Mouse (Mus musculus) olfactory bulb, adult 2 months (tissue): Measurements from ENCODE around the gene Akap17b. TPM values are rescaled to one million over a fixed set of nuclear protein-coding genes. Genes with fewer than 3 reads are reported as not detected.

Experiments used
- H3K27ac ChIP-seq: fragments of 200-500 bp; 2 replicates; pipeline ENCODE4 v1.5.1; 2012; ENCODE audit warnings: low read depth, low read length; ENCODE audit not compliant: insufficient read depth
- H3K4me1 ChIP-seq: fragments of 200-500 bp; 2 replicates; pipeline ENCODE4 v1.6.1; 2012; ENCODE audit warnings: low read length; ENCODE audit not compliant: control insufficient read depth, insufficient read depth
- H3K4me3 ChIP-seq: fragments of 200-500 bp; 2 replicates; pipeline ENCODE4 v1.5.1; 2012; ENCODE audit warnings: mild to moderate bottlenecking, low read depth, low read length, moderate library complexity; ENCODE audit not compliant: insufficient read depth
- CTCF ChIP-seq: fragments of 200-500 bp; IDR thresholded peaks from 2 replicates; pipeline ENCODE4 v1.5.1; 2012; ENCODE audit warnings: low read depth, mild to moderate bottlenecking, low read length, moderate library complexity; ENCODE audit not compliant: insufficient read depth
- POLR2A ChIP-seq: fragments of 200-500 bp; IDR thresholded peaks from 2 replicates; pipeline ENCODE4 v1.6.1; 2012; ENCODE audit warnings: mild to moderate bottlenecking, low read depth, low read length, moderate library complexity; ENCODE audit not compliant: insufficient read depth
- WGBS: fragments of 180-500 bp; shearing (Covaris S2); methylation state at CpG from one replicate; pipeline ENCODE4 v1.1.7; 2018; 5-methylcytosine and 5-hydroxymethylcytosine counted together
- polyA plus RNA-seq: library from polyadenylated mRNA; stranded (reverse); fragments of >200 nt; gene quantifications from 2 replicates; pipeline ENCODE4 v1.2.4, GENCODE M21; 2012; ENCODE audit warnings: low replicate concordance; ENCODE audit not compliant: missing spikeins, insufficient read depth, insufficient read length

Gene Akap17b
- polyA plus RNA-seq = not detected in 2 replicates

GRCm38 (mm10) chrX:36644657-36645551, at the start of gene Akap17b:
Gene Akap17b (minus strand): TSS chrX:36645395.
- peak; percentile 70 for TF ChIP-seq CTCF
- TF ChIP-seq POLR2A = 0 out of 2 replicates have a peak, but pooled peaks have one; percentile 37
- peak within 1 kb of the TSS; percentile 87 for H3K4me3 ChIP-seq
- 18% methylated on average over 59 of the region's 60 CpGs for WGBS
- peak within 1 kb of the TSS; percentile 53 for H3K27ac ChIP-seq
- 0 out of 2 replicates have a peak, but pooled peaks cover 3% of the 10 kb centered on the region for H3K4me1 ChIP-seq

DNA sequence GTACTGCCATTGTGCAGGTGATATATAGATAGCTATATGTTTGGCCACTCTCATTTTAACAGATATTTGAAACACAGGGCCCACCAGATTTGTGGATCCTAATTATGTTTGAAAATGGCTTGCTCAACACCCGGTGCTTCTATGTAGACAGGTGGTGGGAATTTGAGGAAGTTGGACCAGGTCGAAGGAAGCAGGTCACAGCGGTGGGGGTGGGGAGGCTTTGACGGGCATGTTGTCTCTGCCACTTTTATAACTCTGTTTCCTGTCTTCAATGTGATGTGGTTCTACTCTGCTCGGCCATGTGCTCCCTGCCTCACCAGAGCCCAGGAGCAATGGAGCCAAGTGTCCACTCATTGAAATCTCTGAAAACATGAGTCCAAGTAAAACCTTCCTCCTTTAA, 46.2 kb upstream of the Akap17b start:
- Histone ChIP-seq H3K27ac (no peak overlapping the region), H3K4me3 (no peak overlapping the region), H3K4me1 (no peaks in the 10 kb centered on the region)
- TF ChIP-seq POLR2A = no peak
- TF ChIP-seq CTCF = no peak
- WGBS = 94% methylated on average over 5 of the region's 5 CpGs

- TF ChIP-seq POLR2A = no peak
- no peak for TF ChIP-seq CTCF
- no peak overlapping the region for H3K27ac ChIP-seq
Measured at GRCm38 (mm10) chrX:36689655-36690054, 44.5 kb upstream of the Akap17b start.

DNA sequence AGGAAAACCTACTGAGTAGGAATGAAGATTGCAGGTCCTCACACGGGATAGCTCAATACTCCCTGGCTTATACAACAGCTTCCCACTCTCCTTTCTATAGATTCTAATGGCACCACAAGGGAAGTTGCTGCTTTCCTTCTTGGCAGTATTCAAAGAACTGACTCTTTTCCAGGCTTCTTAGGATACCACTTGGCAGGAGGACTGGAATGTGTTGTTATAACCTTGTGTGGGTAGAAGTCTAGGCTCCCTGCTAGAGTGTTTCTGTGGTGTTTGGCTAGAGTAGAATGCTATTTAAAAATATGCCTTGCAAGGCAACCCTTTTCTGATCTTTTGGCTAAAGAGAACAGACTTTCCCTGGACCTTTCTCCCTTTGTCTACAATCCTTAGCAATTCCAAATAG, 31.6 kb upstream of the Akap17b start:
- TF ChIP-seq POLR2A (no peak), CTCF (no peak)
- WGBS = 38% methylated on average over 1 of the region's 1 CpGs

More at GRCm38 (mm10) chrX:36689655-36690054, 44.5 kb upstream of the Akap17b start:
- Histone ChIP-seq H3K4me1 (no peaks in the 10 kb centered on the region), H3K4me3 (no peak overlapping the region)

GRCm38 (mm10) chrX:36672708-36673107, 27.5 kb upstream of the Akap17b start:
- no peak overlapping the region for H3K4me3 ChIP-seq
- no peak overlapping the region for H3K27ac ChIP-seq
- TF ChIP-seq CTCF (no peak), POLR2A (no peak)
- 79% methylated on average over 2 of the region's 2 CpGs for WGBS
- no peaks in the 10 kb centered on the region for H3K4me1 ChIP-seq

More for the DNA sequence above, 31.6 kb upstream of the Akap17b start:
- no peak overlapping the region for H3K27ac ChIP-seq
- no peaks in the 10 kb centered on the region for H3K4me1 ChIP-seq
- H3K4me3 ChIP-seq = no peak overlapping the region

DNA sequence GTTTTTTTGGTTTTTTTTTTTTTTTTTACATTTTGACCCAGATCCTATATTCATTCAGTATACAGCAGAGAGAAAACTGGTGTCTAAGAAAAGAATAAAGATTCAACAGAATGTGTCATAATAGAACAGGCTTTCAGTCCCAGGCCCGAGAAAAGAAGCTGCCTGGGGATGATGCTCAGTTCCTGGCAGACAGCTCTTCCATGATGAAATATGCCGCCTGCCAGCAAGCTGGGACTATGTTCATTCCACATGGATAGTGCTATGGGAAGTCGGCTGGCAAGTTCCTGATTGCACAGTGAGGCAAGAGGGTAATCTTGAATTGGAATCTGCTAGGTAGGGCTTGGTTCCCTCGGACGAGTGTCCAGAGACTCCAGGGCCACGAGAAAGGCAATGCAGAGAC, 5.1 kb downstream of the Akap17b start:
- Histone ChIP-seq H3K27ac (no peak overlapping the region), H3K4me1 (0 out of 2 replicates have a peak, but pooled peaks cover 3% of the 10 kb centered on the region), H3K4me3 (no peak overlapping the region)
- WGBS = 74% methylated on average over 6 of the region's 6 CpGs
- TF ChIP-seq CTCF (no peak), POLR2A (no peak)

DNA sequence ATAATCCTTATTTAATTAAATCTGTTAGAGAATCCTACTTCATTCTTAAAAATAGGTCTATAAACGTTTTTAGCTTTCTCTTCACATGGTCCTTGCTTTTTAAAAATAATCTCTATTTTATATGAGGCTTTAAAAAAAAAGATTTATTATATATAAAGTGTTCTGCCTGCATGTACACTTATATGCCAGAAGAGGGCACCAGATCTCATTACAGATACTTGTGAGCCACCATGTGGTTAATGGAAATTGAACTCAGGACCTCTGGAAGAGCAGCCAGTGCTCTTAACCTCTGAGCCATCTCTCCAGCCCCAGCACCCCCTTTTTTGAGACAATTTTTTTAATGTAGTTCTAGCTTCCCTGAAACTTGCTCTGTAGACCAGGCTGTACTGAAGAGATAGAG, 14.4 kb downstream of the Akap17b start:
- 6% methylated on average over 1 of the region's 1 CpGs for WGBS
- Histone ChIP-seq H3K27ac (no peak overlapping the region), H3K4me1 (no peaks in the 10 kb centered on the region), H3K4me3 (no peak overlapping the region)
- TF ChIP-seq CTCF (no peak), POLR2A (no peak)

GRCm38 (mm10) chrX:36628102-36628501, 17.1 kb downstream of the Akap17b start:
- WGBS = 71% methylated on average over 3 of the region's 3 CpGs
- TF ChIP-seq CTCF = no peak
- no peak for TF ChIP-seq POLR2A
- H3K4me3 ChIP-seq = no peak overlapping the region

DNA sequence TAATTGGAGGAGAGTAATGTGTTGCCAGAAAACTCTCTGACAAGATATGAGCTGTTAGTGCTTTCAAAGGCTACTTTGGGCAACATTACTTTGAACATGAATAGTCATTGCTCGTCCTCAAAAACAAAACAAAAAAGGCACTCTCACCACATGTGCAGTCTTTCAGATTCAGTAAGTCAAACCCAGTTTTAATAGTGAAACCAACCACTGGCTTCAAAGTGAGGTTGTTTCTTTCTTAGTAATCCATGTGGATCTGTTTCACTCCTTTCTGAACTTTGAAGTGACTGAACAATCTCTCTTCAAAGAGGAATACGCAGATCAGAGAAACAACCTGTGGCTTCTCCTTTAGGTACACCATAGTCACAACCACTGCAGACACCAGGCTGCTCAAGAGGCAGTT, 36.1 kb downstream of the Akap17b start:
- WGBS = 75% methylated on average over 2 of the region's 2 CpGs
- no peak overlapping the region for H3K27ac ChIP-seq
- H3K4me1 ChIP-seq = no peaks in the 10 kb centered on the region
- TF ChIP-seq CTCF = no peak
- no peak for TF ChIP-seq POLR2A
- no peak overlapping the region for H3K4me3 ChIP-seq

More at GRCm38 (mm10) chrX:36628102-36628501, 17.1 kb downstream of the Akap17b start:
- H3K4me1 ChIP-seq = no peaks in the 10 kb centered on the region
- H3K27ac ChIP-seq = no peak overlapping the region
